ENCODE assay signal across 12 mouse cellular contexts in genomic region chr12:21511043-21511665, GRCm38 (mm10).
DNase-seq lines count a peak whose midpoint lies in the region; ATAC-seq and TF ChIP-seq lines count a peak whose summit lies in the region.
"Had no signal": no experiment of that assay in that cellular context is flagged by ENCODE, and none has a peak within 500 bp of the region (broad histone marks: within the 10 kb centered on the region; RNA-seq: fewer than 3 reads in every experiment).

No protein-coding gene starts in this region.

- no peaks in the 10 kb centered on the region for H3K36me3 ChIP-seq in neural tube, embryonic 14.5 days (ENCODE audit: control insufficient read depth, insufficient read depth, low read length)
- H3K36me3 ChIP-seq: heart, embryonic 13.5 days had no signal

- intact Hi-C loops in heart, postnatal 25 days (cut with DNase I), result no loop called here

- H3K4me3 ChIP-seq in neural tube, embryonic 14.5 days (ENCODE audit: low read depth, low read length), result no peak overlapping the region
- H3K4me3 ChIP-seq: erythroblast, embryonic 14.5 days; heart, embryonic 13.5 days had no signal

- no peaks in the 10 kb centered on the region for H3K4me1 ChIP-seq in neural tube, embryonic 14.5 days (ENCODE audit: control insufficient read depth, insufficient read depth, low read length)

- H3K9me3 ChIP-seq in neural tube, embryonic 14.5 days (ENCODE audit: control insufficient read depth, low read length), result no peaks in the 10 kb centered on the region
- H3K9me3 ChIP-seq: heart, embryonic 13.5 days had no signal

- no peak overlapping the region for H3K27ac ChIP-seq in neural tube, embryonic 14.5 days (ENCODE audit: low read depth, low read length)
- H3K27ac ChIP-seq: heart, embryonic 13.5 days had no signal

- ATAC-seq in neural tube, embryonic 14.5 days (ENCODE audit: low read depth), result peak; percentile 45; the same call in 1 of the 2 replicates
- ATAC-seq in megakaryocyte-erythroid progenitor cell, adult 5-6 weeks (replicated peaks; ENCODE audit: low FRiP score, low TSS enrichment, poor library complexity, severe bottlenecking), result no peak

- no peaks in the 10 kb centered on the region for H3K27me3 ChIP-seq in neural tube, embryonic 14.5 days (ENCODE audit: control insufficient read depth, insufficient read depth, low read length)
- H3K27me3 ChIP-seq: CH12.LX; heart, embryonic 13.5 days had no signal

- peak; percentile 42 for DNase-seq in brain, embryonic 14.5 days (ENCODE audit: low read depth)
- peak; percentile 46 to 67 for DNase-seq in frontal cortex, postnatal 10 days (ENCODE audit: low spot score in 2 of 2)
- DNase-seq in left cerebral cortex, adult 18-20 months (ENCODE audit: low spot score in 2 of 2), result peak; percentile 58 to 75
- no peak for DNase-seq in heart, postnatal 25 days (ENCODE audit: low spot score)
- DNase-seq in kidney, postnatal 10 days, result no peak
- no peak for DNase-seq in adrenal gland, adult 18-20 months (ENCODE audit: low spot score in 2 of 2)
- DNase-seq: cerebellum, adult 11 months had no signal

- no peak overlapping the region for H3K9ac ChIP-seq in neural tube, embryonic 14.5 days (replicated peaks; ENCODE audit: low read depth, low read length)
- H3K9ac ChIP-seq: heart, embryonic 13.5 days had no signal

- no peak for TF ChIP-seq POLR2A in brain, embryonic 14.5 days (IDR thresholded peaks at IDR 0.05; ENCODE audit: borderline replicate concordance, extremely low read depth, insufficient read depth, insufficient read length, poor library complexity, severe bottlenecking)

- TF ChIP-seq CTCF in brain, embryonic 14.5 days (IDR thresholded peaks at IDR 0.05; ENCODE audit: borderline replicate concordance, extremely low read depth, insufficient read depth, insufficient read length), result no peak

- no peak overlapping the region for H3K4me2 ChIP-seq in neural tube, embryonic 14.5 days (ENCODE audit: low read depth, low read length)
- H3K4me2 ChIP-seq: heart, embryonic 13.5 days had no signal

- 80% methylated on average over 8 of the region's 8 CpGs for whole genome bisulfite sequencing in neural tube, embryonic 14.5 days

Comparison
In these comparisons a context has a peak if more than half of its experiments do, and no peak if none do; other contexts are left out.
1. DNase-seq: peak in brain, embryonic 14.5 days (single experiment), frontal cortex, postnatal 10 days (2 of 2) and left cerebral cortex, adult 18-20 months (2 of 2); none in heart, postnatal 25 days (single experiment), kidney, postnatal 10 days (single experiment) and adrenal gland, adult 18-20 months (0 of 2).